Mouse (Mus musculus): Measurements from ENCODE around the gene Znrd1as.

Znrd1as gene

GRCm38 (mm10) chr17:36997033-36997735, 38.8 kb downstream of the Znrd1as start:
- DNase-seq, result peak; percentile 83

- DNase-seq, result no peak
Measured at GRCm38 (mm10) chr17:36998477-36998876, 40.1 kb downstream of the Znrd1as start.

- no peak for DNase-seq
Measured at GRCm38 (mm10) chr17:37000863-37001262, 42.5 kb downstream of the Znrd1as start, which contains the start of gene Zfp57. TSS of gene Zfp57 (plus strand) at chr17:37001163.

GRCm38 (mm10) chr17:37002364-37003330, 44.3 kb downstream of the Znrd1as start:
- peak; percentile 83 for DNase-seq

- DNase-seq, result no peak
Measured at GRCm38 (mm10) chr17:37003366-37003765, 45.0 kb downstream of the Znrd1as start.

GRCm38 (mm10) chr17:37008161-37008560, 49.8 kb downstream of the Znrd1as start:
- DNase-seq, result no peak

- DNase-seq, result no peak
Measured at GRCm38 (mm10) chr17:37009460-37010042, 51.2 kb downstream of the Znrd1as start.

- no peak for DNase-seq
Measured at GRCm38 (mm10) chr17:37011719-37012118, 53.3 kb downstream of the Znrd1as start.

- no peak for DNase-seq
Measured at GRCm38 (mm10) chr17:37012141-37012540, 53.7 kb downstream of the Znrd1as start.

Measured in kidney, postnatal 14 days (tissue).